17 mouse cellular contexts compared by ENCODE assay signal in the genomic region with DNA sequence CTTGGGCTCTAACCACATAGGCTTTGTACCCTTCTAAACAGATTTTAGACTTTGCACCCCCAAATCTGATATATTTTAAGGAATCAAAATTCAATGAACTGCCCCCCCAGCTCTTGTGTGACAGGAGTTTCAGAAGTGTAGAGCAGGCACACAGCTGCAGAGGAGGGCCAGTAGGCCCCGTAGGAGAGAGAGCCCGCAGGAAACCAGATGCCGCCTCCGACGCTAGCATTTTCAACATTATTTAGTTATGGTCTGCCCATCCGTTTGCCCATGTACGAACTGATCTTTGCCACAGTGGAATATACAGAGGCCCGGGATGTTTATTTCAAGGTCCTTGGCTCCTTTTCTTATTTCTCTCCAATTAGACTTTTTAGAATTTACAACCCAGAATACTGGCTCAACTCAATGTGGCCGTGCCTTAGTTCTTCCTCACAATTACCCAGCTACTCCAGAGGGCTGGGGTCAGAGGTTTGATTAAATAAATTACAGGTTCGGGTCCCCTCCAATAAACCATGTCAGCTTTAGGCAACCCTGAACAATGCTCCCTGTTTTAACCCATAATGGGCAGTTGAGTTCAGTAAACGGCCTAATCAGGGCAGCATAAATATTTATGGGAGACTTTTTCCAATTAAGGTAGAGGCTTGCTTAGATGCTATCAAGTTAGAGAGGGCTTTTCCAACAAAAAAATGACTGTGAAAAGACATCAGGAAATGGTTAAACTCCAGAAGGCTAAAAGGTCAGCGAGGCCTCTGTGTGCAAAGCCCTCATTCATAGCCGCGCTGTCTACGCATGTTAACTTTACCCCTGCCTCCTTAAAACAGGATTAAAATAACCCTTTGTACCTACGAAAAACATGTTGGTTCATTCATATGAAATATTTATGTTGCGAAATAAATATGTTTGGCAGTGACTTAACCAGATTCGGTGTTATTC.
DNase-seq lines count a peak whose midpoint lies in the region; ATAC-seq lines count a peak whose summit lies in the region.
"Had no signal": no experiment of that assay in that cellular context is flagged by ENCODE, and none has a peak within 500 bp of the region (broad histone marks: within the 10 kb centered on the region; RNA-seq: fewer than 3 reads in every experiment).

No protein-coding gene starts in this region.

- no peak overlapping the region for H3K4me2 ChIP-seq in forebrain, embryonic 14.5 days (ENCODE audit: low read length)
- H3K4me2 ChIP-seq in forebrain, embryonic 13.5 days = no peak overlapping the region
- H3K4me2 ChIP-seq in neural tube, embryonic 12.5 days (replicated peaks) = no peak overlapping the region
- H3K4me2 ChIP-seq: limb, embryonic 15.5 days had no signal

- no peaks in the 10 kb centered on the region for H3K4me1 ChIP-seq in forebrain, embryonic 14.5 days (ENCODE audit: control insufficient read depth, insufficient read depth, low read length)
- peaks cover 9% of the 10 kb centered on the region; the same call in 1 of the 2 replicates for H3K4me1 ChIP-seq in forebrain, embryonic 13.5 days
- H3K4me1 ChIP-seq in neural tube, embryonic 12.5 days = peaks cover 21% of the 10 kb centered on the region

- H3K36me3 ChIP-seq in forebrain, embryonic 14.5 days (ENCODE audit: control insufficient read depth, insufficient read depth, low read length) = no peaks in the 10 kb centered on the region
- no peaks in the 10 kb centered on the region for H3K36me3 ChIP-seq in forebrain, embryonic 13.5 days (ENCODE audit: poor library complexity, severe bottlenecking)
- no peaks in the 10 kb centered on the region for H3K36me3 ChIP-seq in neural tube, embryonic 12.5 days
- H3K36me3 ChIP-seq: limb, embryonic 15.5 days had no signal

- whole genome bisulfite sequencing in forebrain, embryonic 14.5 days = 51% methylated on average over 18 of the region's 18 CpGs
- 52% methylated on average over 18 of the region's 18 CpGs for WGBS in forebrain, embryonic 13.5 days
- 21% methylated on average over 18 of the region's 18 CpGs for WGBS in neural tube, embryonic 12.5 days

- ATAC-seq in forebrain, embryonic 14.5 days = no peak
- no peak for ATAC-seq in forebrain, embryonic 13.5 days
- peak; percentile 72 for ATAC-seq in neural tube, embryonic 12.5 days (ENCODE audit: low FRiP score, low read depth)
- no peak for ATAC-seq in erythroid progenitor cell, adult 5-6 weeks (replicated peaks; ENCODE audit: low FRiP score, poor library complexity, severe bottlenecking)
- ATAC-seq: activated CD4-positive, CD25-positive, alpha-beta regulatory T cell, adult 4 months; liver, postnatal 0 days; midbrain, embryonic 16.5 days had no signal

- H3K9me3 ChIP-seq in forebrain, embryonic 14.5 days (replicated peaks; ENCODE audit: control insufficient read depth, low read length) = no peaks in the 10 kb centered on the region
- H3K9me3 ChIP-seq in forebrain, embryonic 13.5 days (replicated peaks) = no peaks in the 10 kb centered on the region
- H3K9me3 ChIP-seq in neural tube, embryonic 12.5 days = no peaks in the 10 kb centered on the region
- H3K9me3 ChIP-seq: limb, embryonic 15.5 days had no signal

- peak; percentile 29 for DNase-seq in forebrain, embryonic 14.5 days (ENCODE audit: low spot score)
- no peak for DNase-seq in neural tube, embryonic 10.5 days (ENCODE audit: extremely low spot score, low spot score)
- peak; percentile 95 for DNase-seq in hindlimb bud, embryonic 11.5 days (ENCODE audit: extremely low spot score, low read depth, low spot score)
- peak; percentile 49 for DNase-seq in thymus, postnatal 14 days
- no peak for DNase-seq in testis, postnatal 10 days (ENCODE audit: low spot score)
- DNase-seq: cerebellum, postnatal 14 days; kidney, adult 18-20 months; liver, postnatal 0 days; lung, postnatal 4 days; right cerebral cortex, postnatal 4 days had no signal

- no peak overlapping the region for H3K4me3 ChIP-seq in forebrain, embryonic 14.5 days (ENCODE audit: low read depth, low read length)
- H3K4me3 ChIP-seq in forebrain, embryonic 13.5 days = no peak overlapping the region
- H3K4me3 ChIP-seq in neural tube, embryonic 12.5 days = no peak overlapping the region
- H3K4me3 ChIP-seq: limb, embryonic 15.5 days had no signal

- H3K9ac ChIP-seq in forebrain, embryonic 14.5 days (ENCODE audit: low read length) = no peak overlapping the region
- H3K9ac ChIP-seq in forebrain, embryonic 13.5 days = no peak overlapping the region
- no peak overlapping the region for H3K9ac ChIP-seq in neural tube, embryonic 12.5 days
- H3K9ac ChIP-seq: limb, embryonic 15.5 days; liver, postnatal 0 days had no signal

- H3K27ac ChIP-seq in forebrain, embryonic 14.5 days (ENCODE audit: low read depth, low read length) = no peak overlapping the region
- H3K27ac ChIP-seq in forebrain, embryonic 13.5 days = no peak overlapping the region
- H3K27ac ChIP-seq in neural tube, embryonic 12.5 days = no peak overlapping the region
- H3K27ac ChIP-seq: limb, embryonic 15.5 days had no signal

- H3K27me3 ChIP-seq in forebrain, embryonic 14.5 days (replicated peaks; ENCODE audit: control insufficient read depth, insufficient read depth, low read length) = no peaks in the 10 kb centered on the region
- no peaks in the 10 kb centered on the region for H3K27me3 ChIP-seq in forebrain, embryonic 13.5 days
- no peaks in the 10 kb centered on the region for H3K27me3 ChIP-seq in neural tube, embryonic 12.5 days (replicated peaks)
- H3K27me3 ChIP-seq: CH12.LX; limb, embryonic 15.5 days had no signal

Comparison
In these comparisons a context has a peak if more than half of its experiments do, and no peak if none do; other contexts are left out.
1. DNase-seq: peak in forebrain, embryonic 14.5 days (single experiment), hindlimb bud, embryonic 11.5 days (single experiment) and thymus, postnatal 14 days (single experiment); none in neural tube, embryonic 10.5 days (single experiment) and testis, postnatal 10 days (single experiment).